Mouse (Mus musculus) c-Kit-positive CD71-positive TER-119-negative erythroid progenitor cells, embryonic 14.5 days (primary cell): ENCODE measurements at regions not wholly inside any gene's neighbourhood (a gene's known extent, or its start where the extent isn't known, plus 50 kb on each side); places are given as distances from the start of the nearest gene placed in this dataset.
A peak's percentile ranks its signal among the peaks of the same experiment; 100 is the strongest.

Experiments
- DNase-seq: peaks from one replicate; pipeline ENCODE4 v3.0.0-alpha.2; 2013; ENCODE audit warnings: low read depth

- no peak for DNase-seq
Observed at GRCm38 (mm10) chr16:86524135-86524534, 622.5 kb upstream of the Adamts5 start.

- DNase-seq, result no peak
Observed at GRCm38 (mm10) chr16:86516935-86517334, 615.3 kb upstream of the Adamts5 start.

GRCm38 (mm10) chr16:86516144-86516543 lies 614.5 kb upstream of the Adamts5 start:
- no peak for DNase-seq

GRCm38 (mm10) chr16:86501074-86501952 lies 599.7 kb upstream of the Adamts5 start:
- DNase-seq, result no peak

GRCm38 (mm10) chr16:86475145-86475544 lies 573.5 kb upstream of the Adamts5 start:
- DNase-seq, result no peak

- no peak for DNase-seq
Observed at GRCm38 (mm10) chr16:86473059-86473740, 571.6 kb upstream of the Adamts5 start.

GRCm38 (mm10) chr16:86461073-86461472 lies 559.4 kb upstream of the Adamts5 start:
- DNase-seq, result no peak

- no peak for DNase-seq
Observed at GRCm38 (mm10) chr16:86456649-86457048, 555.0 kb upstream of the Adamts5 start.

- DNase-seq, result no peak
Observed at GRCm38 (mm10) chr16:86454810-86455209, 553.2 kb upstream of the Adamts5 start.

GRCm38 (mm10) chr16:86454031-86454430 lies 552.4 kb upstream of the Adamts5 start:
- DNase-seq, result no peak

- no peak for DNase-seq
Observed at GRCm38 (mm10) chr16:86448478-86449160, 547.0 kb upstream of the Adamts5 start.

GRCm38 (mm10) chr16:86419458-86419857 lies 517.8 kb upstream of the Adamts5 start:
- DNase-seq, result peak; percentile 0

- DNase-seq, result no peak
Observed at GRCm38 (mm10) chr16:86404309-86404708, 502.7 kb upstream of the Adamts5 start.

GRCm38 (mm10) chr16:86401381-86401780 lies 499.8 kb upstream of the Adamts5 start:
- no peak for DNase-seq

- DNase-seq, result no peak
Observed at GRCm38 (mm10) chr16:86399288-86399687, 497.7 kb upstream of the Adamts5 start.

- DNase-seq, result no peak
Observed at GRCm38 (mm10) chr16:86397521-86397920, 495.9 kb upstream of the Adamts5 start.

GRCm38 (mm10) chr16:86389063-86389723 lies 487.6 kb upstream of the Adamts5 start:
- DNase-seq, result no peak

- DNase-seq, result no peak
Observed at GRCm38 (mm10) chr16:86388128-86388527, 486.5 kb upstream of the Adamts5 start.

- no peak for DNase-seq
Observed at GRCm38 (mm10) chr16:86377991-86378390, 476.4 kb upstream of the Adamts5 start.

GRCm38 (mm10) chr16:86371652-86372051 lies 470.0 kb upstream of the Adamts5 start:
- no peak for DNase-seq

- no peak for DNase-seq
Observed at GRCm38 (mm10) chr16:86368449-86368848, 466.8 kb upstream of the Adamts5 start.

GRCm38 (mm10) chr16:86366197-86366596 lies 464.6 kb upstream of the Adamts5 start:
- no peak for DNase-seq
